Mouse (Mus musculus): ENCODE results near the gene Prdx2.

- no peak for TF ChIP-seq CTCF (IDR thresholded peaks at IDR 0.05; ENCODE audit: low read depth)
- no peak for TF ChIP-seq EP300 (IDR thresholded peaks at IDR 0.05; ENCODE audit: low read depth)
Measured at GRCm38 (mm10) chr8:84949753-84950152, 19.6 kb upstream of the Prdx2 start.
